Mouse (Mus musculus) telencephalon, adult 2 months (tissue): ENCODE data around the gene Slc25a53.
A peak's percentile ranks its signal among the peaks of the same experiment; 100 is the strongest.
"Not testable (repeated sequence)": the region's sequence is repeated elsewhere in the genome, so short reads cannot be mapped to it uniquely, and the experiment has no call there.

Experiments used
- DNase-seq: peaks from one replicate; pipeline ENCODE4 v3.0.0-alpha.2; 2011; ENCODE audit warnings: low read depth, low spot score

The Slc25a53 gene

GRCm38 (mm10) chrX:137038000-137038483 lies at the start of gene Slc25a53:
Gene Slc25a53, minus strand, starts transcription at chrX:137038302.
- peak; percentile 75 for DNase-seq

- peak; percentile 18 for DNase-seq
Observed at GRCm38 (mm10) chrX:137063202-137063601, 25.1 kb upstream of the Slc25a53 start.

- no peak for DNase-seq
Observed at GRCm38 (mm10) chrX:137049425-137050225, 11.5 kb upstream of the Slc25a53 start, which contains the start of gene Fam199x. Gene Fam199x, plus strand, starts transcription at chrX:137049594.

GRCm38 (mm10) chrX:137049060-137049424 lies 10.9 kb upstream of the Slc25a53 start:
- no peak for DNase-seq

- DNase-seq = no peak
Observed at GRCm38 (mm10) chrX:137038502-137038901, 400 bp upstream of the Slc25a53 start.

GRCm38 (mm10) chrX:137037470-137037999 lies 567 bp downstream of the Slc25a53 start:
- no peak for DNase-seq

GRCm38 (mm10) chrX:137034322-137034721 lies 3.8 kb downstream of the Slc25a53 start:
- no peak for DNase-seq

- no peak for DNase-seq
Observed at GRCm38 (mm10) chrX:137031726-137032125, 6.4 kb downstream of the Slc25a53 start.

GRCm38 (mm10) chrX:137030916-137031315 lies 7.2 kb downstream of the Slc25a53 start:
- DNase-seq = no peak

GRCm38 (mm10) chrX:137019310-137019709 lies 18.8 kb downstream of the Slc25a53 start:
- DNase-seq = peak; percentile 12

- no peak for DNase-seq
Observed at GRCm38 (mm10) chrX:137017668-137018067, 20.4 kb downstream of the Slc25a53 start.

GRCm38 (mm10) chrX:137015099-137015709 lies 22.9 kb downstream of the Slc25a53 start:
- peak; percentile 60 for DNase-seq

GRCm38 (mm10) chrX:136996256-136996655 lies 41.8 kb downstream of the Slc25a53 start:
- no peak for DNase-seq

- DNase-seq = peak; percentile 10
Observed at GRCm38 (mm10) chrX:136993641-136994040, 44.5 kb downstream of the Slc25a53 start.

GRCm38 (mm10) chrX:136992978-136993547 lies 45.0 kb downstream of the Slc25a53 start, which contains the start of gene Zcchc18:
Gene Zcchc18, plus strand, starts transcription at chrX:136993155.
- peak; percentile 85 for DNase-seq

- DNase-seq = no peak
Observed at GRCm38 (mm10) chrX:136992191-136992965, 45.7 kb downstream of the Slc25a53 start.

GRCm38 (mm10) chrX:136991274-136991673 lies 46.8 kb downstream of the Slc25a53 start:
- DNase-seq = no peak

- DNase-seq = no peak
Observed at GRCm38 (mm10) chrX:136986039-136986438, 52.1 kb downstream of the Slc25a53 start.

- no peak for DNase-seq
Observed at GRCm38 (mm10) chrX:136978616-136979015, 59.5 kb downstream of the Slc25a53 start.

- peak; percentile 77 for DNase-seq
Observed at GRCm38 (mm10) chrX:136976424-136977084, 61.5 kb downstream of the Slc25a53 start, which contains the start of the genes Tmsb15l and Tmsb15b1. Gene Tmsb15l, minus strand, starts transcription at chrX:136976869. Gene Tmsb15b1, minus strand, starts transcription at chrX:136976874.

GRCm38 (mm10) chrX:136975397-136975796 lies 62.7 kb downstream of the Slc25a53 start, which contains the start of gene Tmsb15b2:
Gene Tmsb15b2, minus strand, starts transcription at chrX:136975497.
- not testable (repeated sequence) for DNase-seq
